Mouse (Mus musculus) megakaryocyte, adult 5-6 weeks (primary cell): ENCODE measurements around the gene Tmem44. TPM values are rescaled to one million over a fixed set of nuclear protein-coding genes. Genes with fewer than 3 reads are reported as not detected.

Experiments used
- total RNA-seq, 2 experiments: library from RNA; stranded (forward) in 1 of 2; stranded (reverse) in 1 of 2; fragments of 153-499, 151-499 nt in 1 of 2; fragments of 221-1000, 200-1000 nt in 1 of 2; gene quantifications; 2 replicates each; pipeline versions ENCODE4 v1.2.3 to v1.2.4; 2015 to 2017

Gene Tmem44
- total RNA-seq, 2 experiments from 2014 or later = 0.04 TPM; not detected in 1

Other genes with a start within 250 kb of the Tmem44 start
- gene Gp5, start 240.1 kb downstream of the Tmem44 start, total RNA-seq (2015) = 0.07 and 0.38 TPM in 2 replicates
- not detected in 2 replicates for gene Gp5, start 240.1 kb downstream of the Tmem44 start, total RNA-seq (2017)
- 101 and 107 TPM in 2 replicates for gene Atp13a3, start 144.9 kb downstream of the Tmem44 start, total RNA-seq (2015)
- 85.2 and 87.7 TPM in 2 replicates for gene Atp13a3, start 144.9 kb downstream of the Tmem44 start, total RNA-seq (2017)
- gene Lsg1, start 36.8 kb upstream of the Tmem44 start, total RNA-seq (2015) = 19.2 and 19.9 TPM in 2 replicates
- gene Lsg1, start 36.8 kb upstream of the Tmem44 start, total RNA-seq (2017) = 38.2 and 42.9 TPM in 2 replicates
- gene Fam43a, start 48.9 kb upstream of the Tmem44 start, total RNA-seq (2015) = 4.6 and 4.7 TPM in 2 replicates
- gene Fam43a, start 48.9 kb upstream of the Tmem44 start, total RNA-seq (2017) = 7.9 and 9.3 TPM in 2 replicates